Mouse (Mus musculus) liver, embryonic 11.5 days (tissue): ENCODE measurements at regions not wholly inside any gene's neighbourhood (a gene's known extent, or its start where the extent isn't known, plus 50 kb on each side); places are given as distances from the start of the nearest gene placed in this dataset.
A peak's percentile ranks its signal among the peaks of the same experiment; 100 is the strongest.

ENCODE experiments used
- ATAC-seq: fragments of 200-750 bp; cut with Nextera tagmentation; replicated peaks from 2 replicates; pipeline ENCODE4 v1.8.0; 2017; ENCODE audit warnings: moderate number of reproducible peaks, mild to moderate bottlenecking, moderate TSS enrichment, moderate library complexity; ENCODE audit not compliant: low FRiP score
- DNase-seq: peaks from one replicate; pipeline ENCODE4 v3.0.0-alpha.2; 2017; ENCODE audit warnings: low spot score
- H3K27ac ChIP-seq: fragments of 300-500 bp; sonication (generic); 2 replicates; pipeline ENCODE4 v1.5.1; 2014; ENCODE audit warnings: mild to moderate bottlenecking, low read depth, low read length, control low read depth
- H3K27me3 ChIP-seq: fragments of 300-500 bp; sonication (generic); replicated peaks from 2 replicates; pipeline ENCODE4 v1.6.1; 2014; ENCODE audit warnings: low read length, mixed read lengths; ENCODE audit not compliant: control insufficient read depth, insufficient read depth
- H3K36me3 ChIP-seq: fragments of 300-500 bp; sonication (generic); 2 replicates; pipeline ENCODE4 v1.6.1; 2014; ENCODE audit warnings: mild to moderate bottlenecking, low read length, moderate library complexity, mixed read lengths; ENCODE audit not compliant: control insufficient read depth, insufficient read depth
- H3K4me1 ChIP-seq: fragments of 300-500 bp; sonication (generic); replicated peaks from 2 replicates; pipeline ENCODE4 v1.6.1; 2014; ENCODE audit warnings: low read length, mixed read lengths; ENCODE audit not compliant: control insufficient read depth, insufficient read depth
- H3K4me2 ChIP-seq: fragments of 300-500 bp; sonication (generic); 2 replicates; pipeline ENCODE4 v1.6.1; 2014; ENCODE audit warnings: mild to moderate bottlenecking, control low read depth, moderate library complexity
- H3K4me3 ChIP-seq: fragments of 300-500 bp; sonication (generic); 2 replicates; pipeline ENCODE4 v1.5.1; 2014; ENCODE audit warnings: low read depth, low read length, control low read depth
- H3K9ac ChIP-seq: fragments of 300-500 bp; sonication (generic); 2 replicates; pipeline ENCODE4 v1.6.1; 2014; ENCODE audit warnings: low read depth, low read length, control low read depth
- H3K9me3 ChIP-seq: fragments of 300-500 bp; sonication (generic); 2 replicates; pipeline ENCODE4 v1.6.1; 2016; ENCODE audit warnings: low read length, inconsistent platforms, mixed read lengths; ENCODE audit not compliant: control insufficient read depth
- whole genome bisulfite sequencing: fragments of 180-500 bp; shearing (Covaris S2); extraction: QIAGEN DNeasy Blood & Tissue Kit; methylation state at CpG from one replicate; pipeline ENCODE4 v1.1.7; 2014; 5-methylcytosine and 5-hydroxymethylcytosine counted together

DNA sequence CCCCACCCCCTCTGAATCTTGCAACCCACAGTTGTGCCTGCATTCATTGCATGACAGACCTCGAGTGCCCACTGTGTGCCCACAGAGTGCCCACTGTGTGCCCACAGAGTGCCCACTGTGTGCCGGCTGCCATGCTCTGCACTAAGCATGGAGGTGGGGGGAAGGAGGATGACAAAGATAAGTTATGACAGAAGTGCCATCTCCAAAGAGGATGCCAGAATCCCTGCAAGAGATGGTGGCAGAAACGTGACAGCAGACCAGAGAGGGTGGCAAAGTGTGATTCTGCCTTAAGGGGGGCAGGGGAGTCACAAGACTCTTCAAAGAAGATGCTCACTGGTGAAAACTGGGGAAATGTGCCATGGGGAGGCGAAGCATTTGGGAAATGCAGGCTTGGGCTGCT is 427.8 kb downstream of the Cd83 start:
- H3K27me3 ChIP-seq, result 0 out of 2 replicates have a peak, but pooled peaks cover 5% of the 10 kb centered on the region
- DNase-seq, result no peak
- no peak for ATAC-seq
- H3K9ac ChIP-seq, result no peak overlapping the region
- H3K4me1 ChIP-seq, result no peaks in the 10 kb centered on the region
- 67% methylated on average over 4 of the region's 4 CpGs for WGBS
- no peak overlapping the region for H3K4me3 ChIP-seq
- H3K36me3 ChIP-seq, result no peaks in the 10 kb centered on the region
- H3K4me2 ChIP-seq, result no peak overlapping the region
- no peaks in the 10 kb centered on the region for H3K9me3 ChIP-seq
- no peak overlapping the region for H3K27ac ChIP-seq

DNA sequence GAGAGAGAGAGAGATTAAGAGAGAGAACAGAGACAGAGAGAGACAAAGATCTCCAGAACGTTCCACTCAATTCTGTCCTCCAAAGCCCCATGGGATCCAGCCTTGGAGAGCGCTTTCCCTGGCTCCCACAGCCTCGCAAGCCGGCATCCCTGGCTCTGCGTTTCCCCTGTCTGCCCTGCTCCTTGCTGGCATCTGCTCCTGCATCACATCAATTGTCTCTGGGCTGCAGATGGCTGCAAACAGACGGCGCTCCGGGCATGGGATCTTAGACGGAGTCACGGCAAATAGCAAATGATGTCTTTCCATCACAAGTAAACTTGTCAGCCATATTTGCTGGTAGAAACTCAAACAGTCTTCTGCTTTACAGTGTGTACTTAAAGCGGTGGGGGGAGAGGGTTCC is 428.4 kb downstream of the Cd83 start:
- Histone ChIP-seq H3K4me1 (no peaks in the 10 kb centered on the region), H3K4me2 (no peak overlapping the region), H3K9ac (no peak overlapping the region), H3K27me3 (0 out of 2 replicates have a peak, but pooled peaks cover 5% of the 10 kb centered on the region), H3K9me3 (no peaks in the 10 kb centered on the region), H3K27ac (no peak overlapping the region), H3K4me3 (no peak overlapping the region), H3K36me3 (no peaks in the 10 kb centered on the region)
- DNase-seq (no peak), ATAC-seq (no peak)
- 49% methylated on average over 11 of the region's 11 CpGs for WGBS

DNA sequence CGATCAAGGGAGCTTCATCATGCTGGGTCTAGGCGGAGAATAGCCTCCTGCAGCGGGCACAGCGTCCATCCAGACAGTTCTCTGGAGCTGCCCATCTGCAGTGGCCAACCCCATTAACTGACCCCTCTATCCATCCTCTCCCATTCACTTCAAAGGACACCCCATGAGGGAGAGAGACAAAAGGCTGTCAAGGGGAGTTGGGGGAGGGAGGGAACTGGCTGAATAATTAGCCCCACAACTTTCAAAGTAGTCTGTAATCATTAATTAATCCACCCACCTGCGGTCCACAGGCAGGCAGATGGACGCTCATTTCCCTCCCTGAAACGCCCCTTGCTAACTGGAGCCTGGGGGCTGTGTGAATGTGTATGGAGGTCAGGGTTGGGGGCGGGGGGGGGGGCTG is 433.7 kb downstream of the Cd83 start:
- H3K36me3 ChIP-seq, result no peaks in the 10 kb centered on the region
- no peaks in the 10 kb centered on the region for H3K9me3 ChIP-seq
- peaks cover 8% of the 10 kb centered on the region for H3K4me1 ChIP-seq
- no peak for ATAC-seq
- no peak overlapping the region for H3K4me2 ChIP-seq
- no peak overlapping the region for H3K27ac ChIP-seq
- H3K4me3 ChIP-seq, result no peak overlapping the region
- no peak overlapping the region for H3K9ac ChIP-seq
- 64% methylated on average over 7 of the region's 8 CpGs for WGBS
- H3K27me3 ChIP-seq, result no peaks in the 10 kb centered on the region
- no peak for DNase-seq

DNA sequence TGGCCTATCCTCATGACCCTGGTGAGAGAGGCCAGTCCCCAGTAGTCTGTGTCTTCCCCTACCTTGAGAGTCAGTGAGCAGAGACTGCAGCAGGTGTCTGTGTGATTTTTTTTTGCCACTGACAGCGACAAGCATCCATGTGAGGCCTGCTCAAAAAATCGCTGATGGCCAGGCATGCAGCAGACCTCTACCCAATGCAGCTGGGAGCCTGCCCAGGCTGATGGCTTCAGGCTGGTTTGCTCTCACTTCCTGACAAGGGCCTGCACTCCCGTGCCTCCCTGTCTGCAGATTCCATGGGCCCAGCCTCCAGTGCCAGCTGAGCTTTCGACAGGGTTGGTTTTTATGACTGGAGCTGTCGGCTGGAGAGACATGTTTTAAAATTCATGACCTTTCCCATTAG is 437.1 kb downstream of the Cd83 start:
- Histone ChIP-seq H3K4me3 (no peak overlapping the region), H3K9me3 (no peaks in the 10 kb centered on the region; the same call in 1 of the 2 replicates), H3K4me1 (peaks cover 8% of the 10 kb centered on the region), H3K36me3 (no peaks in the 10 kb centered on the region), H3K9ac (no peak overlapping the region), H3K27me3 (no peaks in the 10 kb centered on the region), H3K4me2 (no peak overlapping the region), H3K27ac (no peak overlapping the region)
- DNase-seq (no peak), ATAC-seq (no peak)
- 55% methylated on average over 5 of the region's 5 CpGs for WGBS

DNA sequence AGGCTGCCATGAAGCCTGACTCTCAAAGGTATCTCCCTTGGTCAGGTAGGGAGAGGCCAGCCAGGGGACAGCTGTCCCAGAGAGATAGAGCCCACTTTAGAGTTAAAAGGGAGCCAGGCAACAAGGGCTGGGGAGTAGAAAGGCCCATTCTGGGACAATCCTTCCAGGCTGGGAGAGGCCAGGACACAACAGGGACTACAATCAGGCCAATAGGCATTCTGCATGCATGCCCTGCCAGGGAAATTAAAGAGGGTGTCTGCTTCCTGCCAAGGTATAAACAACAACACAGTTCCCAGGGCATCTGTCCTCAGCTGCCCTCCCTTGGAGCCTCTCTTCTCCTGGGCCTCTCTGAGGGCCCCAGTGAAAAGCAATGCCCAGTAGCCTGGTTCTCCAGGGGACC is 437.8 kb downstream of the Cd83 start:
- H3K27me3 ChIP-seq, result no peaks in the 10 kb centered on the region
- no peaks in the 10 kb centered on the region; the same call in 1 of the 2 replicates for H3K9me3 ChIP-seq
- H3K4me1 ChIP-seq, result peaks cover 8% of the 10 kb centered on the region
- H3K4me2 ChIP-seq, result no peak overlapping the region
- no peak overlapping the region for H3K9ac ChIP-seq
- no peak overlapping the region for H3K27ac ChIP-seq
- ATAC-seq, result peak; percentile 75
- no peak overlapping the region for H3K4me3 ChIP-seq
- no peak for DNase-seq
- H3K36me3 ChIP-seq, result no peaks in the 10 kb centered on the region

DNA sequence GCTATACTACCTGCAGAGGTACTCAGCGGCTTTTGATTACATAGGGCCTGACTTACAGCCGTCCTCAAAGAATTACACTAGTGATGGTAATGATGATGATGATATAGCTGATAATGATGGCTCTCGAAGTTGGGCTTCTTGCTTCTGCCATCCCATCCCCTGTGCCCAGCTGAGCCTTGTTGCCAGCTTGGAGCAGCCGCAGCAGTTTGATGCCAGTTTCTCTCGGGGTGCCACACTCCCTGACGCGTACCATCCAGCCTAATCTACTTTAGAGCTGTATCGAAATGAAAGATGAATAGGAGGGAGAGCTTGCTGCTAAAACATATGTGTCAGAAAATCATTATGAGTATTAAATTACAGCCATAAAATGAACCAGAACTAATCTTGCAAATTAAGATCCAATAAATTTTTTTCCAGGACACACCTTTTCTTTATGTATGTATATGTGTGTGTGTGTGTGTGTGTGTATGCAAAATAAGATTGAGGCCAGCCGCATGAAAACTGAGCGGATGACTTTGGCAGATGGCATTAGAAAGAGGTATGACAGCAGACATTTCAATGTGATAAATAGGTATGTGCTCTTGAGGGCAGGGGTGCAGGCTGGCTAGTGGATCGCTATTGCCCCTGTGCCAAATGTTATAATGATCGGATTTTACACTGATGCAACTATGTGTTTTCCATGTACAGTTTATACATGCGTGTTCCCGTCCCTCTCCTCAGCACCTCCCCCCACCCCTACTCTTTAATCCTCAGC is 443.3 kb downstream of the Cd83 start:
- Histone ChIP-seq H3K4me2 (no peak overlapping the region), H3K4me1 (peaks cover 5% of the 10 kb centered on the region; the same call in 1 of the 2 replicates), H3K4me3 (no peak overlapping the region), H3K9ac (no peak overlapping the region), H3K27me3 (no peaks in the 10 kb centered on the region), H3K9me3 (no peaks in the 10 kb centered on the region; the same call in 1 of the 2 replicates), H3K36me3 (no peaks in the 10 kb centered on the region), H3K27ac (no peak overlapping the region)
- no peak for DNase-seq
- ATAC-seq, result no peak
- WGBS, result 81% methylated on average over 14 of the region's 14 CpGs

DNA sequence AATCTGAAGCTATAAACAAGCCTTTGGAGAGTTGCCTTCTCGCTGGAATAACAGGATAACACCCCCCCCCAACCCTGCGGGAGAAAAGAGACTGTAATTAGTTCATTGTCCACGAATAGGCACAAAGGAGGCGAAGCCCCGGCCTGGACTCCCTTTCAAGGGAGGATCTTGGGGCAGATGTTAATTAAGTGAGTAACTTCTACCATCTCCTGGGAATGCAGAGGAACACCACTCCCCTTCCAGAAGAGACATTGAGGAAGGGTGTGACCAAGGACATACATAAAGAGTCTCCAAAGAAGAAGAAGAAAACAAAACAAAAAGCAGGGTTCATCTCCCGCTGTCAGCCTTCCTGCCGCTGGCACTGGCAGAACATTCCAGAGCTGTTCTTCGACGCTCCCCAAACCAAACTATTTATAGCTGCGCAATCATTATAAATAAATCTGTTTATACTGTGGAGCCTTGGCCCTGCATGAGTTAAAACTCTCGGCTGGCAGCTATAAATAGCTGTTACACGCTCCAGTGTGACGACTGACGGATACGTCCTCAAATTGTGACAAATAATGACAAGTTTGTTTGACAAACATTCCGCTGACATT is 444.1 kb downstream of the Cd83 start:
- peaks cover 5% of the 10 kb centered on the region; the same call in 1 of the 2 replicates for H3K4me1 ChIP-seq
- H3K9me3 ChIP-seq, result no peaks in the 10 kb centered on the region; the same call in 1 of the 2 replicates
- no peak overlapping the region for H3K9ac ChIP-seq
- H3K36me3 ChIP-seq, result no peaks in the 10 kb centered on the region
- WGBS, result 38% methylated on average over 16 of the region's 16 CpGs
- no peak overlapping the region for H3K4me3 ChIP-seq
- no peaks in the 10 kb centered on the region for H3K27me3 ChIP-seq
- no peak for DNase-seq
- H3K27ac ChIP-seq, result no peak overlapping the region
- no peak overlapping the region for H3K4me2 ChIP-seq
- ATAC-seq, result no peak

DNA sequence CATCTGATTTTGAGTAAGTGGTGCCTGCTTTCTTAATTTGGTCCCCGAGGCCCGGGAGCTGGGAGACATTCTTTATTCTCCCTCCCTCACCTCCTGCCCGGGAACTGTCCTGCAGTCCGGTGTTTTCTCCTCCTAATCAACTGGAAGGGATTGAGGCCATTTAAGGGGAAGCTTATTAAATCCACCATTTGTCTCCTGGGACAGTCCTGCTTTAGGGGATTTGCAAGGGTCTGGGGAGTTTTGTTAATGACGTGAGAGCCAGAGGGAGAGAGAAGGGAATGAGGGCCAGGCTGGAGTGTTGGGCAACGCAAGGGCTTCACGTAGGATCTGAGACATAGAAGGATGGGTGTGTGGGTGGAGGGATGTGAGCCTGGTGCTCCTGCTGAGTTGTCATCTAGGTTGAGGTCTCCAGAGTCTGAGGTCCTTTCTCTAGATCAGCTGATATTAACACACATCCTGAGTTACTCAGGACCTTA is 444.6 kb downstream of the Cd83 start:
- no peak for DNase-seq
- no peaks in the 10 kb centered on the region for H3K27me3 ChIP-seq
- H3K9ac ChIP-seq, result no peak overlapping the region
- H3K4me3 ChIP-seq, result no peak overlapping the region
- H3K36me3 ChIP-seq, result no peaks in the 10 kb centered on the region
- no peak overlapping the region for H3K4me2 ChIP-seq
- WGBS, result 27% methylated on average over 7 of the region's 7 CpGs
- H3K4me1 ChIP-seq, result peaks cover 5% of the 10 kb centered on the region; the same call in 1 of the 2 replicates
- no peaks in the 10 kb centered on the region; the same call in 1 of the 2 replicates for H3K9me3 ChIP-seq
- ATAC-seq, result no peak
- no peak overlapping the region for H3K27ac ChIP-seq

DNA sequence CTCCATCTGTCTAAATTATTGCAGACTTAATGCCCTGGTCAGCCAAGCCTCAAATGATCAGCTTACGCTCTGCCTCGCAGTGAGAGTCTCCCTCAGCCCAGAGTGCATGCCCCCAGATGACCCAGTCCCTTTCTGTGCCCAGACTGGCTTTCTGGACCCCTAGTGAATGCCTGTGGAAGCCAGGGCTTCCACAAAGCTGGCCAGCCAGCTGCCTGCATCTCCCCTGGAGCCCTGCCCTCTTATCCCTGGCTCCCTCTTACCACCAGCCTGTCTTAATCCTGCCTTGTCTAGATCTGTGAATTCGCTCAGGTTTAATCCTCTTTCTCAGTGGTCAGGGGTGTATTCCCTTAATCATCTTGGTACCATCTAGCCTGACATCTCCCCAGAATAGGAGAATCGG is 446.8 kb downstream of the Cd83 start:
- H3K36me3 ChIP-seq, result no peaks in the 10 kb centered on the region
- 56% methylated on average over 4 of the region's 4 CpGs for WGBS
- H3K9me3 ChIP-seq, result no peaks in the 10 kb centered on the region
- H3K27ac ChIP-seq, result no peak overlapping the region
- ATAC-seq (no peak), DNase-seq (no peak)
- no peak overlapping the region for H3K4me3 ChIP-seq
- no peak overlapping the region for H3K4me2 ChIP-seq
- H3K9ac ChIP-seq, result no peak overlapping the region
- H3K4me1 ChIP-seq, result peaks cover 5% of the 10 kb centered on the region; the same call in 1 of the 2 replicates
- no peaks in the 10 kb centered on the region for H3K27me3 ChIP-seq
